Mouse (Mus musculus) neutrophil, adult 65 days (primary cell): ENCODE data around the gene Rnf214. TPM values are rescaled to one million over a fixed set of nuclear protein-coding genes. Genes with fewer than 3 reads are reported as not detected.

Experiments
- total RNA-seq: library from RNA; stranded (reverse); gene quantifications from 2 replicates; pipeline ENCODE4 v1.2.4, GENCODE M21; 2023

The Rnf214 gene
- 27.3 and 30.6 TPM in 2 replicates for total RNA-seq

GRCm38 (mm10) chr9:45906355-45907077, at the start of gene Rnf214, which contains the start of gene Pcsk7:
Rnf214 (minus strand) TSS chr9:45906911.
Pcsk7 (plus strand) TSS chr9:45906497.

DNA sequence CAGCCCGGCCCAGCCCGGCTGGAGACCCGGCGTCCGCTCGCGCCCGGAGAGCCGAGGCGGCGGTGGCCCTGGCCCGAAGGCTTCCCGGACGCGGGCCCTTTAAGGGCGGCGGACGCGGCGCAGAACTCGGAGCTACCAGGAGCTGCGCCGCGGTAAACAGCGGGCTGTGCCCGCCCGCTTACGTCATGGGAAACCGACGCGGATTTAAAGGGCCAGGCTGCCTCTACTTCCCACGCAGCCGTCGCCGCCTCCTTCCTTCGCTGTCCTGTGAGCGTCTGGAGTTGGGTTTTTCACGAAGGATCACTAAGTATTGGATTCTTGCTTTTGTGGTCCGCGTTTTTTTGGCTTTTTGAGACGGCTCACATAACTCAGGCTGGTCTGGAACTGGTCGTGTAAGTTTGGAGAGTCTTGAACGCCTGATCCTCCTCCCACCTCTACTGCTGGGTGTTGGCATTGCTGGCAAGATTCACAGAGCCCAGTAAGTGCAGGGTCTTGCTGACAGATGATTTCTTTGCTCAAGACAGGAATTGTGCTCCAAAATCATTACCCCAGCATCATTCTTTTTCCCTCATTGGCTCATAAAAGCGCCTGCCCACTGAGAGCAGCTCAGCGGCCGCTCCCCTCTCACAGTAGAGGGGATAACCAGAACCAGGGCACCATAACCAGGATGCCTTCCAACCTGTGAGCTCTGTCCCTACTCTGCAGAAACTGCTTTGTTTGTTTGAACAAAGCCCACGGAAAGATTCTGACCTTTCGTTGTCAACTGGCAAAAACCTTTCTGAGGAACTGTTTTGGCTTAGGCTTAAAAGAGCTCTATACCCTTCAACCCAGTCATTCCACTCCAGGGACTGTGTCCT, 48.6 kb upstream of the Rnf214 start, which contains the start of gene Sidt2:
Sidt2 (minus strand) TSS at position 152 of the 857 bp plus-strand sequence.

GRCm38 (mm10) chr9:45935628-45936210, 29.0 kb upstream of the Rnf214 start, which contains the start of gene Tagln:
Tagln (minus strand) TSS chr9:45936058.

DNA sequence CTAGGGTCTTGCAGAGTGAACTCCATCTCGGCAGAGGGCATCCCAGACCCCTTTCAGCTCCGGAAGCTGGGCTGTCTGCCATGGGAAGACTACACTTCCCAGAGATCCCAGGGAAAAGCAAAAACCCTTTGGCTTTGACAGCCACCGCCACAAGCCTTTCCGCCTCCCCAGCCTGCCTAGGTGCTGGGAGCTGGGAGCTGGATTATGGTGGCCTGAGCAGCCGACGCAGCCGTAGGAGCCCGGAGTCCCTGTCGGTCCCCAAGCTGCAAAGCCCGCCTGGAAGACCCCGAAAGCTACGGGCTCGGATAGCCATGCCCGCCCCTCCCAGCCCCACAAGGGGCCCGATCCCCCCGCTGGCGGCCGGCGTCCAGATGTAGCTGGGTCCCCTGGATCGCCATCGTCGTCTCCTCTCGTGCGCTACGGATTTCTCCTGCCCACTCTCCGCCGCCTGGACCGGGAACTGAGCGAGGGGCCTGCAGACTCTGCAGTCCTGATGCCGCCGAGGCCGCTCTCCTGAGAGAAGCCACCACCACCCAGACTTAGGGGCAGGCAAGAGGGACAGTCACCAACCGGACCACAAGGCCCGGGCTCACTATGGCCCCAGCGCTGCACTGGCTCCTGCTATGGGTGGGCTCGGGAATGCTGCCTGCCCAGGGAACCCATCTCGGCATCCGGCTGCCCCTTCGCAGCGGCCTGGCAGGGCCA, 68.1 kb downstream of the Rnf214 start, which contains the start of gene Bace1:
Bace1 (plus strand) TSS at position 147 of the 705 bp plus-strand sequence.

GRCm38 (mm10) chr9:45828291-45828963, 78.3 kb downstream of the Rnf214 start, which contains the start of gene Cep164:
Cep164 (minus strand) TSS chr9:45828691.

Other genes starting within 250 kb of the Rnf214 start
- gene Cep164, start 78.2 kb downstream of the Rnf214 start, total RNA-seq = 18.0 and 20.6 TPM in 2 replicates
- 9.8 and 24.2 TPM in 2 replicates for gene Bace1, start 68.3 kb downstream of the Rnf214 start, total RNA-seq
- 80.0 and 110 TPM in 2 replicates for gene Pcsk7, start 414 bp downstream of the Rnf214 start, total RNA-seq
- gene Tagln, start 29.1 kb upstream of the Rnf214 start, total RNA-seq = 0.66 TPM in 1 of 2 replicates, not detected in the other
- 292 and 376 TPM in 2 replicates for gene Sidt2, start 48.3 kb upstream of the Rnf214 start, total RNA-seq
- 46.9 and 67.4 TPM in 2 replicates for gene Pafah1b2, start 105.8 kb upstream of the Rnf214 start, total RNA-seq
- 66.4 and 75.0 TPM in 2 replicates for gene Sik3, start 105.9 kb upstream of the Rnf214 start, total RNA-seq